Mouse (Mus musculus) hindbrain, embryonic 14.5 days (tissue): Measurements from ENCODE around the gene Popdc2. TPM values are rescaled to one million over a fixed set of nuclear protein-coding genes. Genes with fewer than 3 reads are reported as not detected.

Experiments used
- ATAC-seq: fragments of 200-750 bp; cut with Nextera tagmentation; 2 replicates; pipeline ENCODE4 v1.8.0; 2017; ENCODE audit warnings: moderate number of reproducible peaks, mild to moderate bottlenecking, moderate TSS enrichment, moderate library complexity; ENCODE audit not compliant: low FRiP score
- DNase-seq: peaks from one replicate; pipeline ENCODE4 v3.0.0-alpha.2; 2015; ENCODE audit warnings: low spot score
- H3K27ac ChIP-seq: fragments of 300-500 bp; sonication (generic); 2 replicates; pipeline ENCODE4 v1.5.1; 2014; ENCODE audit warnings: mild to moderate bottlenecking, moderate library complexity
- H3K27me3 ChIP-seq: fragments of 300-500 bp; sonication (generic); 2 replicates; pipeline ENCODE4 v1.6.1; 2014; ENCODE audit warnings: mild to moderate bottlenecking, low read length, mixed read lengths; ENCODE audit not compliant: control insufficient read depth, insufficient read depth
- H3K36me3 ChIP-seq: fragments of 300-500 bp; sonication (generic); replicated peaks from 2 replicates; pipeline ENCODE4 v1.6.1; 2014; ENCODE audit not compliant: control insufficient read depth, insufficient read depth
- H3K4me1 ChIP-seq: fragments of 300-500 bp; sonication (generic); replicated peaks from 2 replicates; pipeline ENCODE4 v1.6.1; 2014; ENCODE audit warnings: antibody characterized with exemption, low read length, mixed read lengths; ENCODE audit not compliant: control insufficient read depth, insufficient read depth
- H3K4me2 ChIP-seq: fragments of 300-500 bp; sonication (generic); replicated peaks from 2 replicates; pipeline ENCODE4 v1.6.1; 2014; ENCODE audit warnings: mild to moderate bottlenecking, moderate library complexity
- H3K4me3 ChIP-seq: fragments of 300-500 bp; sonication (generic); replicated peaks from 2 replicates; pipeline ENCODE4 v1.5.1; 2014; ENCODE audit warnings: mild to moderate bottlenecking, low read length
- H3K9ac ChIP-seq: fragments of 300-500 bp; sonication (generic); 2 replicates; pipeline ENCODE4 v1.6.1; 2014
- H3K9me3 ChIP-seq: fragments of 300-500 bp; sonication (generic); 2 replicates; pipeline ENCODE4 v1.6.1; 2016; ENCODE audit warnings: low read length; ENCODE audit not compliant: control insufficient read depth
- WGBS: fragments of 180-500 bp; shearing (Covaris S2); extraction: QIAGEN DNeasy Blood & Tissue Kit; methylation state at CpG from one replicate; pipeline ENCODE4 v1.1.7; 2014; 5-methylcytosine and 5-hydroxymethylcytosine counted together
- polyA plus RNA-seq: library from polyadenylated mRNA; unstranded; fragments of >200 nt; fragmentation: Nextera tagmentation; extraction: Ambion mirVana; gene quantifications from 2 replicates; pipeline ENCODE4 v1.2.1, GENCODE M21; 2014

Popdc2 gene
- polyA plus RNA-seq, 1 experiment from 2014 or later, result 0.24 TPM

DNA sequence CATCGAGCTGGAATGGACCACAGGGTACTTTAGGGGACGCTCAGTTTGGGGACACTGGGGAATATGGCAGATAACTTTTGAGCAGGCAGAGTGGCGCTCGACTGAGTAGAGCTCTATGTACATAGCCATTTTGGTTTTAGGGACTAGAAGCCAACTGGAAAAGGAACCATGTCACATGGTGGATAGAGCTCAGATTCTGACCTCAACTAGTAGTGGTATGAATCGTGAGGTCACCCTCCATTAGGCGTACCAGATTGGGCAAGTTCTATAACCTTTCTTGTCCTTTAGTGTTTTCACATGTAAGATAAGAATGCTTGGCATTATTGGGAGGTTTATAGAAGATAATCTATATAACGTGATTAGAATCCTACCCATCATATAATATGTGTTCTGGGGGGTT, 28.3 kb downstream of the Popdc2 start:
- Histone ChIP-seq H3K4me3 (no peak overlapping the region), H3K9ac (no peak overlapping the region), H3K36me3 (no peaks in the 10 kb centered on the region), H3K9me3 (no peaks in the 10 kb centered on the region), H3K27me3 (no peaks in the 10 kb centered on the region), H3K4me2 (no peak overlapping the region), H3K4me1 (no peaks in the 10 kb centered on the region), H3K27ac (no peak overlapping the region)
- WGBS, result 91% methylated on average over 7 of the region's 7 CpGs
- ATAC-seq, result no peak
- DNase-seq, result no peak

DNA sequence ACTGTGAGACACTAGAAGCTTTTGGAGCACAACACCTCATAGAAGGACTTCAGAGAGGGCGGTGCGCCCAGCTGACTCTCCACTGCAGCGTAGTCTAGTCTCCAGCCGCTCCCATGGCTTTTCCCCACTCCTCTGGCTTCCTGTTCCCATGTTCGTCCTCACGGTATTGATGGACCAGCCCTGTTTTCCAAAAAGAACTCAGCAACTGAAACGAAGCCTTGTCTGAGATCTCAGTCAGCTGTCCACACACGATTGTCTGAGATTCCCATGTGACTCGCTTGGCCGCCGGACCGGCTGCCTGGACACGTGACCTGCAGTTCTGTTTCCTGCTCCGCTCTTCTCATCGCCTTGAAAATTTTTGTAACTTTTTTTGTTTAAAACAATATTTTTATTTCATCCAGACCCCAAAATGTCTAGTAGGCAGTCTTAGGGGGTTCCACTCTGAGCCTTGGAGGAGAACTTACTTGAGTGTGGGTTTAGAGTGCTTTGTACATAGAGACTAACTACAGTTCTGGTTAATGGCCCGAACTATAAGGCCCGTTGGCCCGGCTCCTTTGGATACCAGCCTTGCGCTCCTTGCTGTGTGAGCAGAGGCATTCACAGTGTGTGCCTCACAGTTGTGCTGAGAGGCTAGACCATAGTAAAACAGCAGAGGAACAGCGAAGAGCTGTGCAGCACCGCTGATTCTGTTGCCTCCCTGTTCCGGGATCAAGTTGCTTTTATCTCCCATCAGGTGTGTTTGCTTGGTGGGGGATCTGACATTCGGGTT, 30.3 kb downstream of the Popdc2 start:
- no peak overlapping the region for H3K4me3 ChIP-seq
- no peak overlapping the region for H3K9ac ChIP-seq
- no peak overlapping the region for H3K27ac ChIP-seq
- no peaks in the 10 kb centered on the region for H3K4me1 ChIP-seq
- 78% methylated on average over 23 of the region's 23 CpGs for WGBS
- no peaks in the 10 kb centered on the region for H3K36me3 ChIP-seq
- DNase-seq, result no peak
- H3K9me3 ChIP-seq, result no peaks in the 10 kb centered on the region
- no peak for ATAC-seq
- no peaks in the 10 kb centered on the region for H3K27me3 ChIP-seq
- no peak overlapping the region for H3K4me2 ChIP-seq

GRCm38 (mm10) chr16:38394191-38394618, 32.2 kb downstream of the Popdc2 start:
- Histone ChIP-seq H3K36me3 (no peaks in the 10 kb centered on the region), H3K27ac (no peak overlapping the region), H3K9ac (no peak overlapping the region), H3K4me2 (no peak overlapping the region), H3K4me1 (peaks cover 2% of the 10 kb centered on the region), H3K9me3 (no peaks in the 10 kb centered on the region), H3K27me3 (no peaks in the 10 kb centered on the region), H3K4me3 (no peak overlapping the region)
- 84% methylated on average over 8 of the region's 8 CpGs for WGBS
- no peak for DNase-seq
- ATAC-seq, result no peak

- H3K4me1 ChIP-seq, result peaks cover 11% of the 10 kb centered on the region
- no peak overlapping the region for H3K27ac ChIP-seq
- no peaks in the 10 kb centered on the region for H3K9me3 ChIP-seq
- H3K27me3 ChIP-seq, result no peaks in the 10 kb centered on the region
- DNase-seq, result no peak
- WGBS, result 75% methylated on average over 6 of the region's 6 CpGs
- no peak overlapping the region for H3K9ac ChIP-seq
- no peak overlapping the region for H3K4me2 ChIP-seq
- no peak overlapping the region for H3K4me3 ChIP-seq
- H3K36me3 ChIP-seq, result no peaks in the 10 kb centered on the region
- ATAC-seq, result no peak
Measured at GRCm38 (mm10) chr16:38395060-38395730, 33.2 kb downstream of the Popdc2 start.

GRCm38 (mm10) chr16:38396155-38396554, 34.1 kb downstream of the Popdc2 start:
- H3K9ac ChIP-seq, result no peak overlapping the region
- ATAC-seq (no peak), DNase-seq (no peak)
- no peak overlapping the region for H3K4me2 ChIP-seq
- H3K9me3 ChIP-seq, result no peaks in the 10 kb centered on the region
- 80% methylated on average over 13 of the region's 13 CpGs for WGBS
- H3K27me3 ChIP-seq, result no peaks in the 10 kb centered on the region
- no peak overlapping the region for H3K27ac ChIP-seq
- peaks cover 11% of the 10 kb centered on the region for H3K4me1 ChIP-seq
- no peaks in the 10 kb centered on the region for H3K36me3 ChIP-seq
- no peak overlapping the region for H3K4me3 ChIP-seq

DNA sequence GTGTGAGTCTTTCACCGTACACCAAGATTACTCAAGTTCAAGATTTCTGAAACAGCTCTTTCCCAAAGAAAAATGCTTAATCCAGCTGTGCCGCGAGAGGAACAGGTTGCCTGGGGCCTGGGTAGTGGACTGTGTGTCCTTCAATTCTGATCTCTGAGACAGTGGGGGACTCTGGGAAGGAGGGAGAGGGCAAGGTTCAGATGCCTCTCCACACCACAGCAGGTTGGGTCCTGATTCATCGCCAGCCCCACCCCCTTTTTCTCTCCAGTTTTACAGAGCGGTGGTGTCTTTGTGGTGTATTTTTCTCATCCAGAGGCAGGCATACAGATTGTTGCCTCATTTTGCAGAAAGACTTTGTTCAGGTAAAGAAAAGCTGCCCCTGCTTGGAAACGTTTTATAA, 36.3 kb downstream of the Popdc2 start:
- no peaks in the 10 kb centered on the region for H3K9me3 ChIP-seq
- 90% methylated on average over 6 of the region's 6 CpGs for WGBS
- no peaks in the 10 kb centered on the region for H3K27me3 ChIP-seq
- no peak for ATAC-seq
- H3K9ac ChIP-seq, result no peak overlapping the region
- H3K4me1 ChIP-seq, result peaks cover 11% of the 10 kb centered on the region
- H3K27ac ChIP-seq, result no peak overlapping the region
- H3K4me3 ChIP-seq, result no peak overlapping the region
- DNase-seq, result no peak
- no peaks in the 10 kb centered on the region for H3K36me3 ChIP-seq
- no peak overlapping the region for H3K4me2 ChIP-seq

DNA sequence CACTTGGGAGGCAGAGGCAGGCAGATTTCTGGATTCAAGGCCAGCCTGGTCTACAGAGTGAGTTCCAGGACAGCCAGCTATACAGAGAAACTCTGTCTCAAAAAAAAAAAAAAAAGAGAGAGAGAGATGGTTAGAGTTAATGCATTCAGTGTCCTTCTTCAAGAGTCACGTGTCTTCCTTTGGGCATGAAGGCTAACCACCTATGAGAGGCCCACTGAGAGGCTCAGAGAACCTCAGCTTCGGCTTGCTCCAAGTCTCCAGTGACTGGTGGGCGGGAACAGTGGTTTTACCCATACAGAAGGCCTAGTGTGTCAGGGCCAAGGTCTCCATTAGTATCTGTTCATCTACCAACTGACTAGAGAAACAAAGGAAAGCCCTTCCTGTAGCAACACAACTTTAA, 37.1 kb downstream of the Popdc2 start:
- ATAC-seq, result 0 out of 2 replicates have a peak, but pooled peaks have one; percentile 10
- 73% methylated on average over 3 of the region's 3 CpGs for WGBS
- peaks cover 11% of the 10 kb centered on the region for H3K4me1 ChIP-seq

DNA sequence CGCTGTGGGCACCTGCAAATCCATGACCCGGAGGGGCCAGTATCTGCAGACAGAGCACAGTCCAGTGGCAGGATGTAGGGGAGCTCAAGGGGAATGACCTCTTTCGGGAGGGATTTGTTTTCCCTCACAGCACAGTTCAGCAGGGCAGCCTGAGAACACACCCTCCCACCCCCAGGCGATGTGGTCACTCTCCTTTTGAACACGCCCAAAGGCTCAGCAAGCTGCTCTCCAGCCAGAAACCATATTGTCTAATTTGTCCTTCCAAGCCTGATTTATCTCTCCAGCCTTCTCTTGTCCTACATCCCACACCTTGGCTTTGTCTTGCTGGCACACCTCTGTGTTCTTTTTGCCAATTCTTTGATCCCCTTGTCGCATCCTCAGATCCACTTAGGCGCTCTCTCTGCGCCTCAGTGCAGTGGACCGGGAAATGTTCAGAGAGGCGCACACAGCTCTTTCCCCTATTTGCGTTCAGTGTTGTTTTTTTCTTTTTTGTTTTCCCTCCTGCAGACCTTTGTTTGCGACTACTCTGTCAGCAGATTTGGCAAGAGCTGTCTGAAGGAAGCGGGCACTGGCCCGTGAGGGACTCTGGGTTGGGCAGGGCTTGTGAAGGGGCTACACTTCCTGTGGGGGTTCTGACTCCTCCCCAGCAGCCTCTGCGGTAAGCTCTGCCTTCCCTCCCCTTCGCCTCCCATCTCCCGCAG, 37.7 kb downstream of the Popdc2 start:
- Histone ChIP-seq H3K4me1 (peaks cover 11% of the 10 kb centered on the region), H3K4me2 (peak overlapping the region; percentile 52), H3K27me3 (no peaks in the 10 kb centered on the region), H3K27ac (peak overlapping the region; percentile 74), H3K9me3 (no peaks in the 10 kb centered on the region), H3K9ac (peak overlapping the region; percentile 58), H3K4me3 (peak overlapping the region; percentile 25), H3K36me3 (no peaks in the 10 kb centered on the region)
- WGBS, result 11% methylated on average over 17 of the region's 17 CpGs
- ATAC-seq (peak; percentile 94), DNase-seq (peak; percentile 71)

More for the DNA sequence above, 37.1 kb downstream of the Popdc2 start:
- Histone ChIP-seq H3K9ac (peak overlapping the region; percentile 58), H3K36me3 (no peaks in the 10 kb centered on the region), H3K27ac (peak overlapping the region; percentile 74), H3K4me3 (no peak overlapping the region), H3K9me3 (no peaks in the 10 kb centered on the region), H3K4me2 (peak overlapping the region; percentile 52), H3K27me3 (no peaks in the 10 kb centered on the region)
- DNase-seq, result no peak

DNA sequence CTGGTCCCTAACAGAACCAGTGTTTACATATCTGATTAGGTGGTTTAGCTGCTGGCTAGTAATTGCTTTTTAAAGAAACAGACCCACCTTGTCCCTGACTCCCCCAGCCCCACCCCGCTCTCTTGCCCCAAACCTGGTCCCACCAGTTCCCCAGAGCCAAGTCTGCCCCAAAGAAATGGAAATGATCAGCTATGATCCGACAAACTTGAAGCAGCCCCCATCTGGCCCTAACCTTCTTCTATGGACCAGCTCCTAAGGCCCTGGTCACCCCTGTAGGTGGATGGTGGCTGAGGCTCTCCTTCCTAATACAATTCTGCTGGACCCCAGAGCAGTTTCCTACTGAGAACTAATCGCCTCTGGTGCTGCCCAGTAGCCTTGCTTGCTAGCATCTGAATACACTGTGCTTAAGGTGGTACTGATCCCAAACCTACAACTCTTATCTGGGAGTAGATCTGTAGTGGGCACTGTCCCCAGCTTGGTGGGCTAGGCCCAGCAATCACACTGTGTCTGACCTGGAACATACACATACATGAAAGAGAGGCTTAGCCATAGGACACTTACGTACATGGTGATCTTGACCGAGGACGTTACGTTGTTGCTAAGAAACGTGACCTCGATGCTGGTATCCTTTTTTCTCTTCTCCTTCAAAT, 38.4 kb downstream of the Popdc2 start:
- Histone ChIP-seq H3K27me3 (no peaks in the 10 kb centered on the region), H3K9me3 (no peaks in the 10 kb centered on the region), H3K27ac (peak overlapping the region; percentile 74), H3K4me3 (peak overlapping the region; percentile 25; the same call in 1 of the 2 replicates), H3K9ac (peak overlapping the region; percentile 58), H3K4me1 (peaks cover 11% of the 10 kb centered on the region), H3K36me3 (no peaks in the 10 kb centered on the region), H3K4me2 (peak overlapping the region; percentile 52)
- 74% methylated on average over 9 of the region's 9 CpGs for WGBS
- no peak for DNase-seq
- ATAC-seq, result peak; percentile 25; the same call in 1 of the 2 replicates
